Mouse (Mus musculus): ENCODE data around the gene Dnajc4.

Gene Dnajc4

GRCm38 (mm10) chr19:6942764-6943163 is 49.6 kb downstream of the Dnajc4 start:
- no peak for DNase-seq

- peak; percentile 98 to 99 for DNase-seq
Measured at GRCm38 (mm10) chr19:6942249-6942691, 50.1 kb downstream of the Dnajc4 start, which contains the start of gene Gpr137. Gene Gpr137, minus strand, starts transcription at chr19:6942480.

GRCm38 (mm10) chr19:6941372-6942248 is 50.8 kb downstream of the Dnajc4 start, which contains the start of gene Bad:
Gene Bad, plus strand, starts transcription at chr19:6941861.
- peak; percentile 91 to 94 for DNase-seq

DNA sequence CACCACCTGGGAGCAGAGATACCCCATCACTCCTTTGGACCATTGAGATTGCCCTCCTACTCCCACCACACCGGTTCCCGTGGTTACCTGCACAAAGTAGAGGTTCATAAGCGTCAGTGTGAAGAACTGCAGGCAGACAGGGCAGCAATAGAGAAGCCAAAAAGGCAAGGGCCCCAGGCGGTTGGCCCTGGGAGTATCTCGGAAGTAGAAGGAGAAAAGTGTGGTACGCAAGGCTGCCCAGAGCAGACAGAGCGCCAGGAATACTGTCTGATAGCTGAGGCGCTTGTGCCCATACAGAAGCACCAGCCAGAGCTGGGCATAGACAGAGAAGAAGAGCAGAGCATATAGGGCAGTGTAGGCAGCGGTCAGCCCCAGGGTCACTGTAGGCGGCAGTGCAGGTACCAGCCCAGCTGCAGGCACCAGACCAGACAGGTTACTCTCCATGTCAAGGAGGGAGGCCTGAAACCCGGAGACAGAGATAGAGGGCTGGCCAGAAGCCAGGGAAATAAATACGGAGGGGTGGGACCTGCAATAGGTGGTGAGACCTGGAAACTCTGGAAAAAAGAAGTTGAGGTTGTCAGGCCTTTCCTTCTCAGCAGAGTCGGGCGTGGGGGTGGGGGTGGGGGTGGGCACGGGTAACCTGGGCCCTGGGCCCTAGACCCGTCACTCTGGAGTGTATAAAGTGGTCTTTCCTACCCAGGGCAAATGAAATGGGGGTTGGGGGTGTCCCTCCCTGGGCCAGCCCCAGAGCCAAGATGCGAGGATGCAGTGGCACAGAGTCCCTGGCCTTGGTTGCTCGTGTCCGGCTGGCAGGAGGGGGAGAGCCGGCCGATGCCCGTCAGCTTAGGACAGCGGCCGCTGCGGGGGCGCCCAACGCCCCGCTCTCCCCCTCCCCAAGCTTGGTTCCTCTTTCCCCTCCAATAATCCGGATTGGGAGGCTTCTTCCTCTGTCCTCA is 51.7 kb downstream of the Dnajc4 start:
- DNase-seq = no peak

DNA sequence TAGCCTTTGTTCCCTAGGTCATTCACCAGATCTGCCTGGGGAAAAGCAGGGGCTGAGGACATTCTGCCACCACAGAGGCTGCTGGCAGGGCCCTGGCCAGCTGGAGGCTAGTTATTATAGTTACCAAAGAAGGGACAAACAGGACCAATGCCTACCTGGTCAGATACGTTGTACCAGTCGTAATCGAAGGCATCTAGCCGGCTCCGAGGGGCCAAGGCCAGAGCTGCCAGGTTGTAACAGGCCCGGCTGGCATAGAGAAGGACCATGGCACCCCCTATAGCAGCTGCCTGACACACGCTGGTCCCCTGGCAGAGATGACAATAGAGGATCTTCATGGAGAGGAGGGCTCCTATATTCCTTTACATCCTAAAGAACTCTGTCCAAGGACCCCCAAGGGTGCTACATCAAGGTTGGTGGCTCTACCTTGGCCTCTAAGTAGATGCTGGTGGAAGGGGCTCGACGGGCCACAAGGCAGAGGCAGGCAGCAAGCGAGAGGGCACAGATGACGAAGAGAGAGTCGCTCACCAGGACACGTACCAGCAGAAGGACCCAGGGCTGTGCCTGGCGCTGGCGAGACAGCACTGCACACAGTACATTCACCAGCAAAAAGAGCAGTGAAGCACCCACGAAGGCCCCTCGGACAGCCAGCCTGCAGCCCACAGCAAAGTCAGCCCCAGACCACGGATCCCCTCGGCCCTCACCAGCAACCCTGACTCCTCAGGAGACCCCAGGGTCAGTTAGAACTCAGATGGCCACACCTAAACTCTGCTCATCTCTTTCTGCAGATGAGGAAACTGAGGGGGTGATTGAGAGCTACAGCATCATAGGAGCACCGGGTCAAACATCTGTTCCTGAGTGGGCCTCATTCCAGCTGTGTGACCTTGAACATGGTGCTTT is 53.0 kb downstream of the Dnajc4 start:
- DNase-seq = no peak

Measured in lung, adult 18-20 months (tissue).